Comparison of ENCODE assay signal across 11 mouse cellular contexts in the genomic region with DNA sequence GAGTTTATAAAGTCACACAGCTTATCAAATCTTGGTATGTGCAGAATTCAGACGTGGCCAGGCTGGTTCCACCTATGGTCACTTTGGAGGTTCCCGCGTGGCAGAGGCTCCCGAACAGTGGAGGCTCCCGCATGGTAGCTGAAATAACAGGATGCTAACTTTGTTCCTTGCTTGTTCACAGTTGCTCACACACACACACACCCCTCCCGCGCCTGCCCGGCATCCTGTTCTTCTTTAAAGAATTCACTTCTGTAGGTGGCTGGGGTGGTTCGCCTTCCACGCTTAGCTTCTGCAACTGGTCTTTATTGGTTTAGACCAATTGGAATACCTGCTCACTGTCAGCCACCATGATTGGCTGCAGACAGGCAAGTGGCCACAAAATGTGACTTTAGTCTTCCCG. TPM values are rescaled to one million over a fixed set of nuclear protein-coding genes. Genes with fewer than 3 reads are reported as not detected.
A peak's percentile ranks its signal among the peaks of the same experiment; 100 is the strongest.
DNase-seq lines count a peak whose midpoint lies in the region; ATAC-seq lines count a peak whose summit lies in the region.
"Had no signal": no experiment of that assay in that cellular context is flagged by ENCODE, and none has a peak within 500 bp of the region (broad histone marks: within the 10 kb centered on the region; RNA-seq: fewer than 3 reads in every experiment).

No protein-coding gene starts in this region.

- no peak overlapping the region for H3K4me3 ChIP-seq in liver, embryonic 16.5 days (ENCODE audit: low read depth, low read length)
- H3K4me3 ChIP-seq in intestine, embryonic 16.5 days (ENCODE audit: low read length): no peak overlapping the region
- H3K4me3 ChIP-seq: embryonic facial prominence, embryonic 15.5 days; limb, embryonic 15.5 days had no signal

- no peak overlapping the region for H3K27ac ChIP-seq in liver, embryonic 16.5 days (ENCODE audit: low read length)
- H3K27ac ChIP-seq in intestine, embryonic 16.5 days (ENCODE audit: low read length): no peak overlapping the region
- H3K27ac ChIP-seq: embryonic facial prominence, embryonic 15.5 days; limb, embryonic 15.5 days had no signal

- H3K9ac ChIP-seq in liver, embryonic 16.5 days (ENCODE audit: low read depth, low read length): no peak overlapping the region
- no peak overlapping the region for H3K9ac ChIP-seq in intestine, embryonic 16.5 days (ENCODE audit: low read depth, low read length)
- H3K9ac ChIP-seq: embryonic facial prominence, embryonic 15.5 days; limb, embryonic 15.5 days had no signal

- no peaks in the 10 kb centered on the region for H3K36me3 ChIP-seq in liver, embryonic 16.5 days (ENCODE audit: control insufficient read depth, insufficient read depth)
- H3K36me3 ChIP-seq in intestine, embryonic 16.5 days (ENCODE audit: control insufficient read depth, insufficient read depth, low read length): no peaks in the 10 kb centered on the region
- H3K36me3 ChIP-seq: embryonic facial prominence, embryonic 15.5 days; limb, embryonic 15.5 days had no signal

- no peak for DNase-seq in frontal cortex, postnatal 14 days (ENCODE audit: low spot score in 2 of 2)
- peak; percentile 32 to 85 for DNase-seq in left cerebral cortex, postnatal 25 days (ENCODE audit: low spot score in 2 of 2)
- DNase-seq in left cerebral cortex, postnatal 4 days: no peak
- DNase-seq in thymus, postnatal 0 days (ENCODE audit: low spot score): peak; percentile 61
- no peak for DNase-seq in kidney, adult 9 months
- DNase-seq: kidney, postnatal 36 days had no signal

- intact Hi-C loops in left cerebral cortex, postnatal 25 days (cut with DNase I): loop anchor here (5.0 kb wide), 1 partner anchor 36 kb away; no protein-coding TSS in a partner anchor
- intact Hi-C loops in left cerebral cortex, postnatal 4 days (cut with DNase I): no loop called here

- peak overlapping the region; percentile 34 for H3K4me2 ChIP-seq in liver, embryonic 16.5 days (ENCODE audit: low read depth, low read length)
- H3K4me2 ChIP-seq in intestine, embryonic 16.5 days (ENCODE audit: low read depth, low read length): no peak overlapping the region

- H3K9me3 ChIP-seq in liver, embryonic 16.5 days (replicated peaks; ENCODE audit: control insufficient read depth, low read length): no peaks in the 10 kb centered on the region
- H3K9me3 ChIP-seq in intestine, embryonic 16.5 days (ENCODE audit: control insufficient read depth, low read length): no peaks in the 10 kb centered on the region
- H3K9me3 ChIP-seq: embryonic facial prominence, embryonic 15.5 days; limb, embryonic 15.5 days had no signal

- 45% methylated on average over 11 of the region's 11 CpGs for WGBS in liver, embryonic 16.5 days (ENCODE audit: insufficient replicate concordance)
- 81% methylated on average over 11 of the region's 11 CpGs for WGBS in intestine, embryonic 16.5 days

- no peaks in the 10 kb centered on the region for H3K27me3 ChIP-seq in liver, embryonic 16.5 days (ENCODE audit: control insufficient read depth, insufficient read depth, low read depth, low read length)
- H3K27me3 ChIP-seq in intestine, embryonic 16.5 days (replicated peaks; ENCODE audit: control insufficient read depth, insufficient read depth, low read length): no peaks in the 10 kb centered on the region
- H3K27me3 ChIP-seq: embryonic facial prominence, embryonic 15.5 days; limb, embryonic 15.5 days had no signal

- H3K4me1 ChIP-seq in liver, embryonic 16.5 days (ENCODE audit: control insufficient read depth, low read depth, low read length): no peaks in the 10 kb centered on the region
- no peaks in the 10 kb centered on the region for H3K4me1 ChIP-seq in intestine, embryonic 16.5 days (ENCODE audit: control insufficient read depth, insufficient read depth, low read length)

- ATAC-seq in frontal cortex, adult (ENCODE audit: low TSS enrichment): peak; percentile 32; the same call in 1 of the 2 replicates
- ATAC-seq in liver, embryonic 16.5 days (ENCODE audit: low read depth): no peak
- ATAC-seq in intestine, embryonic 16.5 days: no peak

RNA-seq across cellular contexts. Expression of gene Lyrm9, which starts 33.3 kb away (rescaled TPM):
- total RNA-seq in left cerebral cortex, postnatal 25 days (2021): 10 to 100 TPM; 29.6 to 33.6 TPM
- total RNA-seq in left cerebral cortex, postnatal 4 days (2021): 10 to 100 TPM; 28.0 to 36.5 TPM
- polyA plus RNA-seq in liver, embryonic 16.5 days (2015; fragmentation: Nextera tagmentation; extraction: Ambion mirVana): 11.8 and 13.5 TPM in 2 replicates
- 28.4 and 31.0 TPM in 2 replicates for polyA plus RNA-seq in thymus, postnatal 0 days (2015; fragmentation: Nextera tagmentation; extraction: Ambion mirVana)
- polyA plus RNA-seq in intestine, embryonic 16.5 days (2015; fragmentation: Nextera tagmentation; extraction: Ambion mirVana): 20.7 and 21.9 TPM in 2 replicates

RNA-seq across cellular contexts. Expression of gene Ccnq, which starts 41.6 kb away (rescaled TPM):
- 10 to 100 TPM; 17.5 to 18.4 TPM for total RNA-seq in left cerebral cortex, postnatal 25 days (2021)
- total RNA-seq in left cerebral cortex, postnatal 4 days (2021): 10 to 100 TPM; 16.8 to 17.5 TPM
- 13.1 and 15.1 TPM in 2 replicates for polyA plus RNA-seq in liver, embryonic 16.5 days (2015; fragmentation: Nextera tagmentation; extraction: Ambion mirVana)
- polyA plus RNA-seq in thymus, postnatal 0 days (2015; fragmentation: Nextera tagmentation; extraction: Ambion mirVana): 48.5 and 50.8 TPM in 2 replicates
- polyA plus RNA-seq in intestine, embryonic 16.5 days (2015; fragmentation: Nextera tagmentation; extraction: Ambion mirVana): 35.9 and 38.5 TPM in 2 replicates

Comparison
In these comparisons a context has a peak if more than half of its experiments do, and no peak if none do; other contexts are left out.
1. DNase-seq: peak in left cerebral cortex, postnatal 25 days (2 of 2) and thymus, postnatal 0 days (single experiment); none in frontal cortex, postnatal 14 days (0 of 2), left cerebral cortex, postnatal 4 days (single experiment) and kidney, adult 9 months (single experiment).